Mouse (Mus musculus): ENCODE results near the gene Olfr1224-ps1.

DNA sequence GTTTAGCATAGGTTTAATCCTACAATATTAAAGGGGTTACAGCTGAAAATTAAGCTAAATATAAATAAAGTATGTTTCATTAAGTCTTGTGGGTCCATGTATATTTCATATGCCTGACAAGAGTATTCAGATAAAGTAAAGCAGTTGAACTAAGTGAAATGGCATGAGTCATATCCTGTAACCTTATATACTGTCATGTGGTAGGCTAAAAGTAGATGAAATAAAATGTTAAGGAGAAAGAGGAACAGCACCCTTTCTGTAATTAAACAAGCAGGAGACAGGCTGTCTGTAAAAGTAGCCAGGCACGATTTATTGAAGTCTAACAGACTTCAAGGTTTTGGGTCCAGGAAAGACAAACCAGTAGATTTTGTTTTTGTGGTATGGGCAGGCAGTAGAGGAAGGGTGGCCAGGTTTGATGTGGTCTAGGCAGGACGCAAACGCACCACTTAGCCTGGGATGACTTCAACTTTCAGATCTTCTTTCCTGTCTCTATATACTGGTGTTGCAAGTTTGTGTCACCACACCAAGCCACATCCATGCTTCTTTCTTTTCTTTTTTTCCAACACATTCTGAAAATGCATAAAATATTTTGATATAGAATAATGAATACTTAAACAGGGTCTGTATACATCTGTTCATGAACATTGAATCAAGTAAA is 32.6 kb upstream of the Olfr1224-ps1 start:
- TF ChIP-seq EP300 (IDR thresholded peaks at IDR 0.05; ENCODE audit: low read depth) = no peak
- no peak for TF ChIP-seq CTCF (IDR thresholded peaks at IDR 0.05; ENCODE audit: low read depth)

Data from heart, postnatal 0 days (tissue).